Mouse (Mus musculus): ENCODE data around the gene Tlk2.
A peak's percentile ranks its signal among the peaks of the same experiment; 100 is the strongest.

Tlk2 gene

DNA sequence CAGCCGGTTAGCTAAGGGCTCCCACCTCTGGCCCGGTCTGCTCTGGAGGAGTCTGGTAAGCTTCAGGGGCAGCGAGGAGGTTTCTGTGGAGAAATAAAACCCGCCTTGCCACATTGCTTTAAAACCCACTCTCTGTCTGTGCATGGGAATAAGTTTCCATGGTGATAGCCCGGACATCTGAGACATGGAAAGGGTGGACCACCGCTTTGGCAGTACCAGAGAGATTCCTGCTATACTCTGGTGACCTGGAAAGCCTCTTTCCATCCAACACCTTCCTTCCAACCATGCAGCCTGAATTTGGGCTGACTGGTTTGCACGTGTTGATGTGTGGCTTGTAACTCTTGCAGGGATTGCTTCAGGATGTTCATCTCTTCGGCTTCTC lies 135.0 kb downstream of the Tlk2 start:
- DNase-seq (ENCODE audit: low read depth, low spot score): no peak

DNA sequence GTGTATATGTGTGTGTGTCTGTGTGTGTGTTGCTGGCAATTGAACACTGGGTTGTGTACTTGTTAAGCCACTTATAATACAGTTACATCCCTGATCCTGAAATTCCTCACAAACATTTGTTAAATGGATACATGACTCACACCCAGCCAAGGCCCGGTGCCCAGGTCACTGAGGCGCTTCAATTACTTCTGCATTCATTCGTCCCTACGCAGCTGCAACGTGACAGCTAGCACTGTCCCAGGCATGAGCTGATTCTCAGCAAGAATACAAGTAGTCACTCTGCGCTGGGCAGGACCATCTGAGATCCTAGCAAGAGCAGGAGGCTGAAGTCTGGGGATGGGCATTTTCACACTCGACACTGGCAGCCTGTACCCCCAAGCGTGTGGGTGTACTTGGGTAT lies 136.7 kb downstream of the Tlk2 start:
- DNase-seq (ENCODE audit: low read depth, low spot score): peak; percentile 26

- no peak for DNase-seq (ENCODE audit: low read depth, low spot score)
Measured at GRCm38 (mm10) chr11:105316121-105316520, 137.5 kb downstream of the Tlk2 start.

- DNase-seq (ENCODE audit: low read depth, low spot score): no peak
Measured at GRCm38 (mm10) chr11:105317769-105318168, 139.2 kb downstream of the Tlk2 start.

DNA sequence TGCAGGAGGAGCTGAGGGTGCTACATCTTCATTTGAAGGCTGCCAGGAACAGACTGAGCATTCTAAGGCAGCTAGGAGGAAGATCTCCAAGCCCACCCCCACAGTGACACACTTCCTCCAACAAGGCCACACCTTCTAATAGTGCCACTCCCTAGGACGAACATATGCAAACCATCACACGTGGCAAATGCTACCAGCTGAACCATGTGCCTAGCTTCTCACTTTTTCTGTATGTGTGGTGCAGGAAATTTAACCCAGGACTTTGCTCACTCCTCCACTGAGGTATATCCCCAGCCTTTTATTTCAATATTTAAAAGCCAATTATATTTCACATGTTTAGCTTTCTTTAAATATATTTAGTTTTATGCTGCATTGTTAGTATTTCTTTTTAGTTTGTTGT lies 142.5 kb downstream of the Tlk2 start:
- peak; percentile 28 for DNase-seq (ENCODE audit: low read depth, low spot score)

GRCm38 (mm10) chr11:105323530-105323929 lies 144.9 kb downstream of the Tlk2 start:
- no peak for DNase-seq (ENCODE audit: low read depth, low spot score)

GRCm38 (mm10) chr11:105327101-105327500 lies 148.5 kb downstream of the Tlk2 start:
- DNase-seq (ENCODE audit: low read depth, low spot score): no peak

DNA sequence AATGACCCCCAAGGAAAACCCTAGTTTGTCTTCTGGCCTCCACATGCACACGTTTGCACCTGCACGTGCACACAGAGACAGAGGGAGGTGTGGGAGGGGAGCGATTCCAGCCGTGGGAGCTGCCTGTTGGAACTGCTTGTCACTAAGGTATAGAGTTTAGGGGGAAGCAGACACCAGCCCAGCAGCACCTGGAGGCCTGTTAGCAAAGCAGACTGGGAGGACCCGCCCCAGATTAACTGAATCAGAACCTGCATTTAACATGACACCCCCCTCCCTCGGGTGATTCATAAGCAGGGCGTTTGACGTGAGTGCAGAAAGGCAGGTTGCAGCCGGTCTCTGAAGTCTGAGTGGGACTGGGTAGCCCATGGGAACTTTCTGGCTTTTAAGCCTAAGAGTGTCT lies 151.4 kb downstream of the Tlk2 start:
- no peak for DNase-seq (ENCODE audit: low read depth, low spot score)

GRCm38 (mm10) chr11:105331129-105331528 lies 152.5 kb downstream of the Tlk2 start:
- no peak for DNase-seq (ENCODE audit: low read depth, low spot score)

GRCm38 (mm10) chr11:105331732-105332131 lies 153.1 kb downstream of the Tlk2 start:
- DNase-seq (ENCODE audit: low read depth, low spot score): no peak

GRCm38 (mm10) chr11:105332468-105332867 lies 153.9 kb downstream of the Tlk2 start:
- peak; percentile 58 for DNase-seq (ENCODE audit: low read depth, low spot score)

Data from A20 (cell line).